Mouse (Mus musculus) thymus, adult 18-20 months (tissue): Measurements from ENCODE around the gene Lrrfip2.
A peak's percentile ranks its signal among the peaks of the same experiment; 100 is the strongest.

Source experiments
- DNase-seq, 2 experiments: peaks; one replicate each; pipeline ENCODE4 v3.0.0; 2022; ENCODE audit warnings: mixed read lengths in 2 of 2

Lrrfip2 gene

DNA sequence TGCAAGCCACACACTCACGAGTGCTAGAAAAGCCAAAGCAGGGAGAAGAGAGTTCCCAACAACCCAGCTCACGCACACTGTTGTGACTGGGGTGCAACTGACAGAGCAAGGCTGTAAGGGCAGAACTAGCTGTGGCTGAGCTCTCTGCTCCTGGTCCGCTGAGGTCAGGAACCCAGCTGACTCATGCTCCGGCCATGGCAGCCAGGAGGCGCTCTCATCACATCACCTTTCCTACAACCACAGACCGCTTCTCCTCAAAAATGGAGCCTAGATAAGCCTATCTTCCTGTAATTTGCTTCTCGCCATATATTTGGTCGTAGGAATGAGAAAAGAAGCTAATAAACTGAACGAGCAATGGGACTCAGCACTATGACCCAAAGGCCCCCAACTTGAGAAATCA, 117.3 kb downstream of the Lrrfip2 start:
- no peak for DNase-seq

DNA sequence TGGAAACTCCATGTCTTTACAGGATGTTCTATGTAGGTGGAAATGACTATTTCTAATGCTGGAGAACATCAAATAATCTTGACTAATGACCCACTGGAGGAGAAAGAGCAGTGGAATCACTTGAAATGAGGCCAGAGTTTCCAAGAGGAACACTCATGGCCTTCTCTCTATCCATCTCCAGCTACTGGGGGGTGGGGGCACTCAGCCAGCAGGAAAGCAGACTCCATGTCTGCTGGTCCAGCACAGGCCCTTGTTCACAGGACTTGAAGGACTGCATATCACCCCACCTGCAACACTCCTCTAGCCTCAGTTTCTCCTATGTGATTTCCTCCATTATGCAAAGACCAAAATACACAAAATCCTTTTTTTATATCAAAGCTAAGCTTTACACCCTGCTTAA, 120.3 kb downstream of the Lrrfip2 start:
- no peak for DNase-seq

DNA sequence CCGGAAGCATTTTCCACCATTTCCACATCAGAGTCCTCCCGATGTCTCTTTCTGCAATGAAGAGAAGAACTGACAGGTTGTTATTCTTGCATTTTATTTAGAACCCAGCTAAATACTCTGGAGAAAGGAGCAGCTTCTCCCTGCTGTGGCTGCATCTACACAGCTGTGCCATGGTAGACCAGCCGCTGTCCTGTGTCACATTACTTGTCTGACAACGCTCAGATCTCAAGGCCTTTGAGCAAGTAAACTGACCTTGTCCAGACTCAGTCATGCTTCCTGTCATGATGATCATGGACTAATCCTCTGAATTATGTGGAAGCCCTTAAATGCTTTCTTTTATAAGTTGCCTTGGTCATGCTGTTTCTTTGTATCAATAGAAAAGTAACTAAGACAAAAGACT, 122.4 kb downstream of the Lrrfip2 start:
- no peak for DNase-seq

DNA sequence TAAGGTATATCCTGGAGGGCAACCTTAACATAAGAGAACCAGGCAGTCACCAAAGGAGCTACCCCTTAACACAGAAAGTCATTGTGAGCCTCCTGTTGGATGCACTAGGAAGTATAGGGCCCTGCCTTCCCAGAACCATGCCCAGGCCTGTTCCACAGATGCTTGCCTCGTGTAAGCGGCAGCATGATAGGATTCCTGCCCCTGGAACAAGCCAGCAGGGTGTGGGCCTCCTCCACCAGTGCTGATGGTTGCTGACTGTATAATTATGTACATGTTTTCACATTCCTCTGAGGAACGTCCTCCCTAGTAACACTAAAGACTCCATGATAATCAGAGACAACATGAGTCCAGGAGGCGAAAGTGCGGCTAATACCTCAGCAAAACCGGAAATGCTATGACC, 126.0 kb downstream of the Lrrfip2 start:
- DNase-seq: no peak

DNA sequence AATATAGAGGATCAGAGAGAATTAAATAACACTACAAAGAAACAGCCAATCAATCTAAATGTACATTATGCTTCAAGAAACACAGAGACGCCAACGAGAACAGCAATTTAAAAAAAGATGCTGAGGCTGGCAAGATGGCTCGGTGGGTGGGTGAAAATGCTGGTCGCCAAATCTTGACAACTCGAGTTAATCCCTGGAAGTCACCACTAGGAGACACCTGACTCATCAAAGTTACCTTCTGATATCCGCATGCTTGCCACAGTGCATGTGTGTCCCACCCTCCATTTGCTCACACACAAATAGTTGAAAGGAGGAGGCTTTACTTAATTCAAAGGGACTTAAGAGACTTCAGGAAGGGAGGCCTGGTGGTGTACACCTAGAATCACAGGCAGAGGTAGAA, 128.2 kb downstream of the Lrrfip2 start:
- DNase-seq: no peak

DNA sequence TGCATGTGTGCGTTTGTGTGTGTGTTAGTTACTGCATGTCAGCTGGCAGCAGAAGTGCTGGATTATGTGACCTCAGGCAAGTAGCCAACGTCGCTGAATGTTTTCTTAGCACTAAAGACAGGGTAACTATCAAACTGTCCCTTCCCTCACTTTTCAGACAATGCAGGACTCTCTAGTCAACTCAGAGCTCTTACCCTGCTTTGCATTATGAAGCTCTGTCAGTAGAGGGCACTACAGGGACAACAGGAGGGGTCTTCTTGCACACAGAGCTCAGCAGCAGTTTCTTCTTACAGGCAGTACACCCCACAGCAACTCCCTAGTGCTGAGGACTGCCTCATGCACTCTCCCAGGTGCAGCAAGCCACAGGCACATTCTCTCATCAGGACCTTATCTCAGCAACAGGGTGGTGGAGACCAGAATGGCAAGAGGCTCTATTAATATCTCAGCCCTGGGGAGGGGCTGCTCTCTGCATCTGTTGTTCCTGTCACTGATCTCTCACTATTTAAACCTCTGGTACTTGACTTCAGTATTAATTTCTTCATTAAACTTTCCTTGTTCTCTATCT, 130.4 kb downstream of the Lrrfip2 start:
- no peak for DNase-seq

DNA sequence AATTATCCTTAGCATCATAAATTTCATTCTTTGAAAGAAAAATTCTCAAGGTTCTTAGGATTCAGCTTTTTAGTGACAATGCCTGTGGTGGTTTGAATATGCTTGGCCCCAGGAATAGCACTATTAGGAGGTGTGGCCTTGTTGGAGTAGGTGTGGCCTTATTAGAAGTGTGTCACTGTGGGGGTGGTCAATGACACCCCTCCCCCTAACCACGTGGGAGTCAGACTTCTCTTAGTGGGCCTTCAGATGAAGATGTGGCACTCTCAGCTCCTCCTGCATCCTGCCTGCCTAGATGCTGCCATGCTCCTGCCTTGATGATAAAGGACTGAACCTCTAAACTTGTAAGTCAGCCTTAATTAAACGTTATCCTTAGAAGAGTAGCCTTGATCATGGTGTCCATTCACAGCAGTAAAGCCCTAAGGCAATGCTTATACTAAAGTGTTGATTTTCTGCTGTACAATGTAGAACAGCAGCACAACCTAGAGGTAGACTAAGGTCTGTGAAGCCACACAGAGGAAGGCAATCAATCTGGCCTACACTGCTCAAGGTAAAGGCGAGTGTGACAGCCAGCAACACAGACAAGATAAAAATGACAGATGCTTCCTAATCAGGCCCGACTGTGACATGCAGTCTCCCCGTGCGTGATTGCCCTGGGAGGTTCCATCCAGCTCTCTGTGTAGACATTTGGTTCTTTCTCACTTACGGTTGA, 134.9 kb downstream of the Lrrfip2 start:
- no peak for DNase-seq

DNA sequence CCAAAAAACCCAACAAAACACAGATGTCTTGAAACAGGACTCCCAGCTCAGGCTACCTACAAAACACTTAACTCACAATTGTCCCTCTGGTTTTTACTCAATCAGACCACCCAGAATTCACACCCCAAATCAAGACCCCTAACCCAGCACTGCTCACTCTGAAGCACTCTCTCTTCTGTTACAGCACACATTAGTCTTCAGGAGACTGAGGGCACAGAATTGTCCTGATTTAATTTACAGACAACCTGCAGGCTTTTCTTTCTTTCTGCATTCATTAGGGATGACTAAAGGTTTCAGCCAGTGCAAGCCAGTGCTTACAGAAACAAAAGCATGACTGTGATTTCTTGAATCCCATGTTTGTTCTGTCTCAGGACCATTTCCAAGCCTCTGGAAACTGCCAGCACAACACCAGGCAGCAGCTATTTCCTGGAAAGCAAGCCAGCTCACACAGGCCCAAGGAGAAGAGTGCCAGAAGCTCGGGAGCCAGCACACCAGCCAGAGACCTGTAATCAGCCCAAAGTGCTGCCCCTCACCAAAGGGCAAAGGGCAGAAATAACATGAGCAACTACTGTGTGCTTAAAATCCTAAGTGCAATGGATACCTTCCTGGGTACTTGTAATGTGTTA, 143.1 kb downstream of the Lrrfip2 start:
- no peak for DNase-seq

DNA sequence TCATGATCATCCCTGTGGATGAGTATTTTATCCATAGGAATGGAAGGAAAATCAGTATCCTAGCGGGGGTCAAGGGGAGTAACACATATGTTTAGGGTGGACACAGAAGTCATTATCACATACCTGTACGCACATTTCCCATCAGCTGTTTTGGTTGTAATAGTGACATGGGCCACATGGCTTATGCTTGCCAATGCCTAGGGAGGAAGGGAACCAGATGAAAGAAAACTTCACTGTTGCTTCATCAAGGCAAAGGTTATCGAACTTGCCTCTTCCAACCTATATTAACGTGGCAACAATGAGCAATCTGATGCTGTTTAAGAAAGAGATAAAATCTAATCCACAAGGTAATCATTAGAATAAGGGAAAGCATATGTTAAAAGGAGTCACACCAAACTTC, 144.0 kb downstream of the Lrrfip2 start:
- no peak for DNase-seq

DNA sequence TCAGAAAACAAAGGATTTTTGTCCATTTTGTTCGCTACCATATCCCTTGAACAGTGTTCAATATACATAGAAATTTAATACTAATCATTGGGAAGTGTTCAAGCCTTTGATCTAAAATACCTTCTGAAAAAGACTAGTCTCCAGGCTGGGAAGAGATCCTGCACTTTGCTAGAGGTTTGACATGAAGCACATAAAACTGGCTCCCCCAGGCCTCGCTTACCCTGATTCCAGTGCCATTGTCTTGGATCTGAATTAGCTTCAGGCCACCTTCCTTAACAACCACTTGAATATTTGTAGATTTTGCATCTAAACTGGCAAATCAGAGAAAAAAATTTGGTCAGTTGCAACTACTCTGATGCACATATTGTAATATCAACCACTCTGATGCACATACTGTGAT, 150.6 kb downstream of the Lrrfip2 start:
- DNase-seq: no peak

DNA sequence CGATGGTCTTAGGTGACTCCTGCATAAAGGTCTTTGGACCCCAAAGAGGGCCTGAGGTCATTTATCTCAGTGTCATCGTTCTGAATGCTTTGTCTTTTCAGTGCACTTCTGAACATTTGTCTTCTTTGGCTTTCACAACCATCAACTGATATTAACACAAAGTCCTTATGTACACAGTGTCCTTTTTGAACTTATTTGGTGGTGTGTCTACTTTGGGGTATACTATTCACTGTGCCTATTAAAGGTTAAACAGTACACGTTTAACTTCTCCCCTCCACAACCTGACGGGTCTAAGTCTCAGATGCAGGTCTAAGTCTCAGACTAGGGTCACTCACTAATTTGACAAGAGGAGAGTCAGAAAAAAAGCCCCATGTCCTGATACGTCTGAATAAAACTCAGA, 153.2 kb downstream of the Lrrfip2 start:
- DNase-seq: no peak

DNA sequence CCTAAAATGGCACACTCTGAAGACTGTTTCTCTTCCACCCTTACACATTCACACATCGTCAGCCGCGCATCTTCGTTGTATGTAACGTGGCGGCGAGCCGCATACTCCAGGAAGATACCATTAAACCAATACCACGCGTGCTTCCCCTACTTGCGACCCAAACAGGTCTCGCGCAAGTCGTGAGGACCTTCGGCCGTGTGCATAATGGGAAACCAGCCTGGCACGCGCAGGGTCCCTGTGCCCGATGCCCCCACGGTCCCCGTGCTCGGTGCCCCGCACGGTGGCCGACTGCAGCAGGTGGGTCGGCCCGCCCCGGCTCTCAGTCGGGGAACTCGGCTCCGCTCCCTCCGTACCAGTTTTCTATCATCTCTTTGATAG, 153.7 kb downstream of the Lrrfip2 start:
- DNase-seq: no peak

DNA sequence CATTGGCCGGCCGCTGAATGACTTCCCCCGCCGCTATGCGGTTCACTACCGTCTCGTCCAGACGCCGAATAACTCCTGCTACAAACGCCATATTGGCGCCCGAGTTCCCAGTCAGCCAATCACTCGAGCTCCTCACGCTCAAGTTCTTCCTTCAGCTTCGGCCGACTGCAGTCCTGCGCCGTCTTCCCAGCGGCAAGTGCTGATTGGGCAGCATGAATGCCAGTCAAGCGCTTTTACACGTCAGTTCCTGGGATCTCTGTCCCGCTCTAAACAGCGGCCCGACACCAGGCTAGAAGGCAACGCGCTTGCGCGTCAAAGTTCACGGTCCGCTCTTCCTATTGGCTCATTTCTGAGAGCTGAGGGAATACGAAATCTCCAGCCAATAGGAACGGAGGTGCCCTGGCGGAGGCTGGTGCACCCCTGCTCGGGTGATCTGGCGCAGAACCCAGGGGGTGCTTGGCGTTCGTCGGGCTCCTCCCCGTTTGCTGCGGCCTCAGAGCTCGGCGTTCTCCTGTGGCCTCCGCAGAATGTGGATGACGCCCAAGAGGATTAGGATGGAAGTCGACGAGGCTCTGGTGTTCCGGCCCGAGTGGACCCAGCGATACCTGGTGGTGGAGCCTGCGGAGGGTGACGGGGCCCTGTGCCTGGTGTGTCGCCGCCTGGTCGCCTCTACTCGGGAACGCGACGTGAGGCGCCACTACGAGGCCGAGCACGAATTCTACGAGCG, 154.2 kb downstream of the Lrrfip2 start, which contains the start of the genes Mlh1 and Epm2aip1:
TSS of gene Mlh1 (minus strand) at position 358 of the 727 bp plus-strand sequence.
TSS of gene Epm2aip1 (plus strand) at position 496 of the 727 bp plus-strand sequence.
- peak; percentile 96 to 98 for DNase-seq

DNA sequence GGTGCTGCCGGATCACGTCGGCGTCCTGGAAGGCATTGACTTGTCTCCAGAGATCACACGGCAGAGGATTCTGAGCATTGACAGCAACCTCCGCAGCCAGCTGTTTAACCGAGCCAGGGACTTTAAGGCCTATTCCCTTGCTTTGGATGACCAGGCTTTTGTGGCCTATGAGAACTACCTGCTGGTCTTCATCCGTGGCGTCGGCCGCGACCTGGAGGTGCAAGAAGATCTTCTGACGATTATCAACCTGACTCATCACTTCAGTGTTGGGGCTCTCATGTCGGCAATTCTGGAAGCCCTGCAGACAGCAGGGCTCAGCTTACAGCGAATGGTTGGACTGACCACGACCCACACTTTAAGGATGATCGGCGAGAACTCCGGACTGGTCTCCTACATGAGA, 155.0 kb downstream of the Lrrfip2 start:
- peak in 1 of 2 experiments; percentile 10 for DNase-seq

DNA sequence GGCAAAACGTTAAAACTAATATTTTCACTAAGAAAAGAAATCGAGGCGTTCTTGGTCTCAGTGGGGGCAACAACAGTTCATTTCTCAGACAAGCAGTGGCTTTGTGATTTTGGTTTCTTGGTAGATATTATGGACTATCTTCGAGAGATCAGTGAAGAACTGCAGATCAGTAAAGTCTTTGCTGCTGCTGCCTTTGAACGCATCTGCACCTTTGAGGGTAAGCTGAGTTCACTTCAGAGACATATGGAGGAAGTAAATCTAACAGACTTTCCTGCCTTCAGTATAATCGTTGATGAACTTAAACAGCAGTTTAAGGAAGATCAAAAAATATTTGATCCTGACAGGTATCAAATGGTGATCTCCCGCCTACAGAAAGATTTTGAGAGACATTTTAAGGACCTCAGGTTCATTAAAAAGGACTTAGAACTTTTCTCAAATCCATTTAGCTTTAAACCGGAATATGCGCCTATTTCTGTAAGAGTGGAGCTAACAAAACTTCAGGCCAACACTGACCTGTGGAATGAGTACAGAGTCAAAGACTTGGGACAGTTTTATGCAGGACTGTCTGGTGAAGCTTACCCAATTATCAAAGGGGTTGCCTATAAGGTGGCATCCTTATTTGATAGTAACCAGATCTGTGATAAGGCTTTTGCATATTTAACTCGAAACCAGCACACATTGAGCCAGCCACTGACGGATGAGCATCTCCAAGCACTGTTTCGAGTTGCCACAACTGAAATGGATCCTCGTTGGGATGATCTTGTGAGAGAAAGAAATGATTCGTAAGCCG, 155.8 kb downstream of the Lrrfip2 start:
- peak in 1 of 2 experiments; percentile 32 for DNase-seq

DNA sequence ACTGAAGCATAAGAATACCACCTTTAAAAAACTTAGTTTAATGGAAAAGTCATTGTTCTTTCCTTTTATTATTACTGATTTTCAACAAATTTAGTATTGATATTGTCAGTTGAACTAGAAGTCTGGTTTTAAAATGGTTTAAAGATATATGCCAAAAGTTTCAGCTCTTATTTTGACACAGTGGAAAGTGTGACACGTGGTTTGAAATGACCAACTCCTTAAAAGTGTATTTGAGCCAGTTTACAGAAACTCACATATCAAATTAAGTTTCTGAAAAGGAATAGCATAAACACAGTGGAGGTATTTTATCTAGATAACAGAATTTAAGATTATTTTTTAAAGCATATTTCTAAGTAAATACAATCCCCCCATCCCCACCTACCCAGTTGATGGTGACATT, 156.6 kb downstream of the Lrrfip2 start:
- DNase-seq: no peak

DNA sequence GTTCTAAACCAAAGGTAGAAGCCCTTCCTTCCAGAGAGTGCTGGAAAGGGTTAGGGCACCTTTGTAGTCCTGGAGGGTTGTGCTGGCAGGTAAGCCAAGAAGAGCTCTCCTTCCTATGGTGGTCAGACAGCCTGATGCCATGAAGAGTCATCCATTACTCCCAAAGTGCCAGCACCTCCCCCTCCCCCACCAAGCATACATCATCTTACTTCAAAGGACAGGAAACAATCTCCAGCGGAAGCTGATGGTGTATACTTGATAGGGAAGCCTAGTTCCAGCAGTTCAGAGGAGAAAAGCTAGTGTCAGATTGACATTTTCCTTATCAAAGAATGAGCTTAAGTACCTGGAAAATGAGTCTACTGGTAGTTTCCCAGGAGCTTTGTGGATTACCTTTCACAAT, 157.8 kb downstream of the Lrrfip2 start:
- peak in 1 of 2 experiments; percentile 22 for DNase-seq
